Mouse (Mus musculus) neural tube, embryonic 10.5 days (tissue): ENCODE measurements around the gene Gpbp1l1.

Experiments used
- DNase-seq: peaks from one replicate; pipeline ENCODE4 v3.0.0-alpha.2; 2017; ENCODE audit warnings: low spot score; ENCODE audit errors: extremely low spot score

The Gpbp1l1 gene

DNA sequence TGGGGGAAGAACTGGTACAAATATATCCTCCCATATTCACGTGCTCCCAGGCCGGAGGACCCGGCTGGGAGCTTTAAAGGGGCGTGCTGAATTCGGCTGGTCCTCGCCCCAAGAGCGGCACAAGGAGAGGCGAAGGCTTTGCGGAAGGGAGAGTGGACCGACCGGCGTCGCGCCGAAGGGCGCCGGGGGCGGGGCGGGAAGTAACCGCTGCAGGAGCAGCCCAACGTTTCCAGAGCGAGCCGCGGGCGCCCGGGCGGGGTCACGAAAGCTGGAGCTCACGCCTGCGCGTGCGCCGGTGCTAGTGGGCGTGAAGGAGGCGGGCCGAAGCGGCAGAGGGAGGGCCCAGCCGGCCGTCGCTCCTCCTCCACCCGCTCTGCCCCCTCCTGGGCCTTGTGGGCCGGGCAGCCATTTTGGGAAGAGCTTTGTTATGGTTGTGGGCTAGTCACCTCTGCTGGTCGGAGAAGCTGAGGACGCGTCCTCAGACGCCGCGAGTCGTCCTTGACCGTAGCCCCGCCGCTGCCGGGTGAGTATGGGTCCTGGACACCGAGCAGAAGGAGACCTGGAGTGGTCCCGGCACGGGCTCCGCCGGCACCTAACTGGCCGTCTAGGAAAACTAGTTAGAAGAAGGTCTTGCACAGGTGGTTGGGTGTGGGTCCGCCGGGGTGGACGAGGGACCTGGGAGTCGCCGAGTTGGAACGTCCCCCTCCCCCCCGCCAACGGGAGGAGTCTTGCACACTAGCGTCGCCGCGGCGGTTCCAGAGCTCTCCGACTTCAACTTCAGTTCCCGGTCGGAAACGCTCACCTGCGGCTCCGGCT is at the start of gene Gpbp1l1:
TSS of gene Gpbp1l1 (plus strand) at position 353 of the 816 bp plus-strand sequence.
- peak; percentile 98 for DNase-seq

DNA sequence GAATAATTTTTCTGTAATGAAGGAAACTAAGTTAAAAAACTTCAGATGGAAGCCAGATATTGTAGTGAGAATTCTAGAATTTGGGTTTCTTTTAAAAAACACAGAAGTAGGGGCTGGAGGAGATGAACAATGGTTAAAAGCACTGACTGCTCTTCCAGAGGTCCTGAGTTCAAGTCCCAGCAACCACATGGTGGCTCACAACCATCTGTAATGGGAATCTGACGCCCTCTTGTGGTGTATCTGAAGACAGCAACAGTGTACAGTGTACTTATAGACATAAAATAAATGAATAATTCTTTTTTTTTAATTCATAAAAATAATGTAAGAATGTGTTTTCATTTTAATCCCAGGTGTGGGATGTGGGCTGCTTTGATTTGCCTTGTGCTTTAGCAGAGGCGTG is 26.3 kb upstream of the Gpbp1l1 start:
- DNase-seq, result no peak

DNA sequence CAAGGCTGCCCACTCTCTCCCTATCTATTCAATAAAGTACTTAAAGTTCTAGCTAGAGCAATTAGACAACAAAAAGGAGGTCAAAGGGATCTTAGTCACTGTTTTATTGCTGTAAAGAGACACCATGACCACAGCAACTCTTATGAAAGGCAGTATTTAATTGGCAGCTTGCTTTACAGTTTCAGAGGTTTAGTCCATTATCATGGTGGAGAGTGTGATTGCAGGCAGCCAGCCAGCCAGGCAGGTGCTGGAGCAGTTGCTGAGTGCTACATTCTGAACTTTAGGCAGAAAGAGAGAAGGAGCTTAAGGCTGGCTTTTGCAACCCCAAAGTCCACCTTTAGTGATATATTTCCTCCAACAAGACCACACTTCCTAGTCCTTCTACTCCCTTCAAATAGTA is 21.1 kb upstream of the Gpbp1l1 start:
- DNase-seq, result no peak

- no peak for DNase-seq
Measured at GRCm38 (mm10) chr4:116537737-116538136, 19.7 kb upstream of the Gpbp1l1 start.

GRCm38 (mm10) chr4:116550432-116550831 is 7.0 kb upstream of the Gpbp1l1 start:
- DNase-seq, result no peak

GRCm38 (mm10) chr4:116553035-116553434 is 4.4 kb upstream of the Gpbp1l1 start:
- DNase-seq, result no peak

- peak; percentile 80 for DNase-seq
Measured at GRCm38 (mm10) chr4:116555413-116556300, 1.8 kb upstream of the Gpbp1l1 start, which contains the start of gene Tmem69. Tmem69 (minus strand) TSS chr4:116555936.

DNA sequence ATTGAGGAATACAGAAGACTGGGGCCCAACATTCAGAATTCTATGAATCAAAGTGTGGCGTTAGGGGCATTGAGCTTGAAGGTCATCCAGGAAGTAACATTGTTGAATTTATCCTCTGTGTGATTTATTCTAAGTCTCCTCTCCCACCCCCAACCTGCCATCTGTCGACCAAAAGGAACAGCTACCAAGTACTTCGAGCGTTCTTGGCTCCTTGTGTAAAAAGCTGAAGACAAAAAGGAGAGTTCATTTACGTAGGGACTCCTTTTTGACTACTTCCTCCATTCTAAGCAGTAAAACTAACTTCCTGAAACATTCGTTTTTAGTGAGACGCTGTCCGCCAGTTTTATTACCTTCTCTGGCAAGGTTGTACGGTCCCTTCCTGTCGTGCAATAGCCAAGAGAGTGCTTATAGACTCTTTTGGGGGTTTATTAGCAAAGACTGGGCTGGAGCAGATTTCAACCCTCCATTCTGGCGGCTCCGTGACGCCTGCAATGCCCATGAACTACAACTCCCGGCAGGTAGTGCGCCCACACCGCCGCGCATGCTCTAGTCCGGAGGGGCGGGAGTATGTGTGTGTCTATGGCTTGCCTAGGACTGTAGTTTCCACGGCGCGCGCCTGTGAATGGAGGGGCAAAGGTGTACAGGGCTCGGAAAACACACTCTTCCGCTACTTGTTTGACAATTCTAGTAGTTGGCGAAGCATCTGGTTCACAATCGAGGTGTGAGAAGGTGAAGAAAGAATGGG is 725 bp upstream of the Gpbp1l1 start:
- DNase-seq, result peak; percentile 89

- peak; percentile 20 for DNase-seq
Measured at GRCm38 (mm10) chr4:116558151-116558882, 859 bp downstream of the Gpbp1l1 start.

DNA sequence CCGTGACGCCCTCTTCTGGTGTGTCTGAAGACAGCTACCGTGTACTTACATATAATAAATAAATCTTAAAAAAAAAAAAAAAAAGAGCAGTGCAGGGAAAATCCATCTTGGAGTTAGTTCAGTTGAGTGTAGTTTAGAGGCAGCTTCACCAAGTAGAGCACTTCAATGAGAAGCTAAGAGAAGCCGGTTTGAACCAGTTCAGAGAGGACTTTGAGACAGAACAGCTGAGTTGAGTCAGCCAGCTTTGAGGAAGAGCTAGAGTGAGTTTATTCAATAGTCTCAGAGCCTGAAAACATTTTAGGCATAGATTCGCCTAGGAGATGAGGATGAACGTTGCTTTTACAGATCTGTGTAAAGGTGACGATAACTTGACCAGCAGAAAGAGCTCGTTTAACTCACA is 38.3 kb downstream of the Gpbp1l1 start:
- no peak for DNase-seq

- DNase-seq, result no peak
Measured at GRCm38 (mm10) chr4:116596379-116596778, 38.9 kb downstream of the Gpbp1l1 start, which contains the start of gene Ccdc17. Ccdc17 (plus strand) TSS chr4:116596654.

- peak; percentile 88 for DNase-seq
Measured at GRCm38 (mm10) chr4:116596978-116597881, 39.8 kb downstream of the Gpbp1l1 start.

DNA sequence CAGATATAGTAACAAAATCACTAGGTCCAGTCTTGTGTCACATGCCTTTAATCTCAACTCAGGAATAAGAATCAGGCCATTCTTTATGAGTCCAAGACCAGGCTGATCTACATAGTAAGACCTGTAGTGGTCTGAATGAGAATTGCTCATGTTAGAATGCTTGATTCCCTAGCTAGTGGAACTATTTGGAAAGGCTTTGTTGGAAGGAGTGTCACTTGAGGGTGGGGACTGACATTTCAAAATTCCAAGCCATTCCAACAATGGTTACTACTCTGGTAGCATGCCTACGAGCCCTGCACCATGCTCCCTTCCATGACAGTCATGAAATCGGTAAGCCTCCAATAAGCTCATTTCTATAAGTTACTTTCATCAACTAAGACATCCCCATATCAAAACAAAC is 55.2 kb downstream of the Gpbp1l1 start:
- no peak for DNase-seq

DNA sequence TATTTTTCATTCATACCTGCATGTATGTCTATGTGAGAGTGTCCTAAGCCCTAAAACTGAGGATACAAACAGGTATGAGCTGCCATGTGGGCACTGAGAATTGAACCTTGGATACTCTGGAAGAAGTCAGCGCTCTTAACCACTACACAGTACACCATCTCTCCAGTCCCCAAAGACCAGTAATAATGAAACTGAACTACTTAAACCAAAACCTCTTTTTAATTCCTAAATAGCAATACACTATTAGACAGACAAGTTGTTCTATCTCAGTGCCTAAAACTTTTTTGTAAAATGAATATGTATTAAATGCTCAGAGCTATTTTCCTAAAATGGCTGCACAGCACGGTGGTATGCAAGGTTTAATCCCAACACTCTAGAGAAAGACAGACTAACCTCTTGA is 57.8 kb downstream of the Gpbp1l1 start:
- no peak for DNase-seq

DNA sequence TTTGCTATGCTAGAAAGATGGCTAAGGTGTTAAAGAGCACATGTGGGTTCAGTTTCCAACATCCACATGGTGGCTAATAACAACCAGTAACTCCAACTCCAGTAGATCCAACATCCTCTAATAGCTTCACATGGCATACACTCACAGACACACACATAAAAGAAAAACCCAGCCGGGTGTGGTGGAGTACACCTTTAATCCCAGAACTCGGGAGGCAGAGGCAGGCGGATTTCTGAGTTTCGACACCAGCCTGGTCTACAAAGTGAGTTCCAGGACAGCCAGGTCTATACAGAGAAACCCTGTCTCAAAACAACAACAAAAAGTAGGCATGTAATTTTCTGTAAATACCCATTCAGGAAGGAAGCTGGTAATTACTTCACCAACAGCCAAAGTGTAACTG is 67.4 kb downstream of the Gpbp1l1 start:
- no peak for DNase-seq

DNA sequence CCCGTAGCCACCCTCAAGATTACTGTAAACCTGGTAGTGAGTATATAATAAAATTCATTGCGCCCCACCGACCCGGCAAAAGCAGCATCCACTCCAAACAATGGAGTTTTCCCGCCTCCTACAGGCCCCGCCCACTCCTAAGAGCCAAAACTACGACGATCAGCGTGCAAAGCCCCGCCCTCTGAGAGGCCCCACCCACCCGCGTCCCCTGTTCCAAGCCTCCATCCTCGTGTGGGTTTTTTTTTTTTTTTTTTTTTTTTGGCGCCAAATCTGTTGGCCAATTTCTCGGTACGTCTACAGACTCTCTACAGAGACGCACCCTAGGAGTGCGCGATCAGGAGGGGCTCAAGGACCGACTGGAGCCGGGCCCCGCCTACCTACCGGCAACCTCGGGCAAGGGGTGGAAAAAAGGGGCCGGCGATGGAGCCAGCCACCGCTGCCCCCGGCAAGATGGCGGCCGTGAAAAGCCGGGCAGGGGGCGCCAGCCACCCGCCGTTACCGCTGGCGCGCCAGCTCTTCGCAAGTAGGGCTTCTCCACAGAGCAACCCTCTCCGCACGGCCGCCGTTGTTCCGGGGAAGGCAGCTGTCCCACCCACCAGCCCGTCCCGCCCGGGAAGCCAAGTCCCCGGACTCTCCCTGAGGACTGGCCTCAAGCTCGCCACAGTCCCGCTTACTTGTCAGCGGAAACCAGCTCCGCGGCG is 69.3 kb downstream of the Gpbp1l1 start:
- peak; percentile 92 for DNase-seq

- DNase-seq, result peak; percentile 96
Measured at GRCm38 (mm10) chr4:116627359-116627716, 69.9 kb downstream of the Gpbp1l1 start.

- peak; percentile 81 for DNase-seq
Measured at GRCm38 (mm10) chr4:116627722-116628662, 70.5 kb downstream of the Gpbp1l1 start, which contains the start of gene Nasp. Nasp (minus strand) TSS chr4:116627941.
